Mouse (Mus musculus) C2C12 (cell line): ENCODE measurements at regions not wholly inside any gene's neighbourhood (a gene's known extent, or its start where the extent isn't known, plus 50 kb on each side); places are given as distances from the start of the nearest gene placed in this dataset.

Experiments
- CEBPB ChIP-seq: IDR thresholded peaks from one replicate; pipeline ENCODE4 v1.6.1; 2011; ENCODE audit warnings: low read depth, mild to moderate bottlenecking, control low read depth, moderate library complexity
- CTCF ChIP-seq: IDR thresholded peaks from one replicate; pipeline ENCODE4 v1.5.1; 2011; ENCODE audit not compliant: control insufficient read depth, insufficient read depth, insufficient read length
- MAX ChIP-seq: IDR thresholded peaks from one replicate; pipeline ENCODE4 v1.6.1; 2011; ENCODE audit warnings: mild to moderate bottlenecking, control low read depth
- USF1 ChIP-seq: IDR thresholded peaks from one replicate; pipeline ENCODE4 v1.6.1; 2011; ENCODE audit warnings: low read depth, mild to moderate bottlenecking, control low read depth, moderate library complexity

- TF ChIP-seq CTCF (no peak), USF1 (no peak), CEBPB (no peak), MAX (no peak)
These were observed 436.3 kb upstream of the Mef2c start for GRCm38 (mm10) chr13:83067496-83067895.
